Mouse (Mus musculus) retina, postnatal 7 days (tissue): ENCODE measurements around the gene Dnah12.
"Not testable (repeated sequence)": the region's sequence is repeated elsewhere in the genome, so short reads cannot be mapped to it uniquely, and the experiment has no call there.

Source experiments
- DNase-seq: peaks from one replicate; pipeline ENCODE4 v3.0.0-alpha.2; 2012; ENCODE audit warnings: low read depth, low spot score

The Dnah12 gene

DNA sequence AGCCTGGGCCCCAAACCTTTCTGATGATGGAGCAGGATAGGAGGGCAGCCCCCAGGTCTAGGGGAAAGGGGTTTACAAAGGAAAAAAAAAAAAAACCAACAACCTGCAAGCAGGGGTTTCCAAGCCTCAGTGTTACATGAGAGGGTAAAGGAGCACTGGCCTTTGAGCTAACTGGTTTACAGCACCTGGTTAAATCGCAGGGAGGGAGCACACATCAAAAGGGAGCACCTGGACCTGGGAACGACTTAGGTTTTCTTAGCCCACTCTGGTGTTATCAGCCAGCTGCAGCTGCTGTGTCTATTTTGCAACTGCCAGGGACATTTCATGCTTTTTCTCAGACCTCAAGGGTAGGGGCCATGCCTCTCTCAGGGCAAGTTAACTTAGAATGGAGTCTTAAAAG lies 26.6 kb downstream of the Dnah12 start:
- DNase-seq: not testable (repeated sequence)

DNA sequence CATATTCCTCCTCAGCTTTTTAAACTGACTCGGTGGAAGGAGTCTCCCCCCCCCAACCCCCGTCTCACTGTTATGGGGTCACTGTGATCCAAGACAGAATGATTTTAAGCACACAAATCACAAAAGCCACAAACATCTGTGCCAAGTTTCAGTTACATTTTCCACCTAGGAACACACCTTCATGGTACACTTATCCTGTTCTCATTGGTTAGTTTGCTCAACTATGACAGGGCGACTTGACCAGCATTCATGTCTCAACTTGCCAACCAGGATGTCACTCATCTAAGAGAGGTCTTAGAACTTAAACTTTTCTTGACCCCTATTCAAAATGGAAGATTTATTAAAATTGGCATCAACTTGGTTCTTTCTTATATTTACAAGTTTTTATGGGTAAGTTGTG lies 31.8 kb downstream of the Dnah12 start:
- DNase-seq: no peak

DNA sequence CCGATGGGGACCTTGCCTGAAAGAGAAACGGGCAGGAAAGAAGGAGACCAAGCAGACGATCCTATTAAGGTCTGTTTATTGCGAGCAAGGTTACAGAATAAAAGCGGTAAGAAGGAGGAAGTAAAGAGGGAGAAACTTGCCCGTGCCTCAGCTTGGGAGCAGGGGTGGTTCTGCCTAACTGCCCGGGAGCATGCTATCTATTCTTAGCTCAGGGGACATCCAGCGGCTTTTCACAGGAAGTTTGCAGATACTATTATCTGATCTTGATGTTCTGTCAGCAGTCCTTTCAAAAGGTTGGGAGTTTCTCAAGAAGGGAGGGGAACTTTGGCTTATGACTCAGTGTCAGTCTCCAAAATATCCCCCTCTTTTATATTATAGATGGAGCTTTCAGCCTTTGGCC lies 65.5 kb downstream of the Dnah12 start:
- no peak for DNase-seq

DNA sequence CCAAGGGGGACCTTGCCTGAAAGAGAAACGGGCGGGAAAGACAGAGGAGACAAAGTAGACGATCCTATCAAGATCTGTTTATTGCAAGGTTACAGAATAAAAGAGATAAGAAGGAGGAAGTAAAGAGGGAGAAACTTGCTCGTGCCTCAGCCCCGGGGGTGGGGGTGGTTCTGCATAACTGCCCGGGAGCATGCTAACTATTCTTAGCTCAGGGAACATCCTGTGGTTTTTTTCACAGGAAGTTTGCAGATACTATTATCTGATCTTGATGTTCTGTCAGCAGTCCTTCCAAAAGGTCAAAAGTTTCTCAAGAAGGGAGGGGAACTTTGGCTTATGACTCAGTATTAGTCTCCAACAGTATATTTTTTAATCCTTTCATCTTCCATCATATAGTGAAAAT lies 71.8 kb downstream of the Dnah12 start:
- DNase-seq: no peak

DNA sequence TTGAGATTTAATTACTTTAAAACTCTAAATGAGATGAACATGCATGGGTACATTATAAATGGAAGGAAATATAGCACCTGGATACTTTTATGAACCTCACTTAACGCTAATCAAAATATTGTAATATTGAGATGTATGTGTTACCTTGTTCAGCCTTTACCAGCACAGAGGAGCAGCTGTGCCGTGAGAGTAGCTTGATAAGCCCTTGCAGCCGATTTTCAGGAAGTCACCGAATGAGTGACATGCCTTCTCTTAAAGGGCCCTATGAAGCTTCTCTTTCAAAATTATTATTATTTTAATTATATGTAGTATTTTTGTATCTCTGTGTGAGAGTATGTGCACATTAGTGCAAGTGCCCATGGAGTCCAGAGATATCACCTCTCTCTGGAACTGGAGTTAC lies 75.1 kb downstream of the Dnah12 start:
- no peak for DNase-seq

DNA sequence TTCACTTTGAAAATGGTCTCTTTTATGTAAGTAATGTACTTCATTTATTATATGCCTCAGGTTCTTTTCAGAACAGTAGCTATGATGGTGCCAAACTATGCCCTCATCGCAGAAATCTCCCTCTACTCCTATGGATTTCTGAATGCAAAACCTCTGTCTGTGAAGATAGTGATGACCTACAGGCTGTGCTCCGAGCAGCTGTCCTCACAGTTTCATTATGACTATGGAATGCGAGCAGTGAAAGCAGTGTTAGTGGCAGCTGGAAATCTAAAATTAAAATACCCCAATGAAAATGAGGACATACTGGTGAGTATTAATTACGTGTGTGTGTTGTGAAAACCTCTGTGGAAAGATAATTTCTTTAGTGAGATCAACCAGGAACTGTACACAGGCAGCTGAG lies 80.5 kb downstream of the Dnah12 start:
- no peak for DNase-seq

DNA sequence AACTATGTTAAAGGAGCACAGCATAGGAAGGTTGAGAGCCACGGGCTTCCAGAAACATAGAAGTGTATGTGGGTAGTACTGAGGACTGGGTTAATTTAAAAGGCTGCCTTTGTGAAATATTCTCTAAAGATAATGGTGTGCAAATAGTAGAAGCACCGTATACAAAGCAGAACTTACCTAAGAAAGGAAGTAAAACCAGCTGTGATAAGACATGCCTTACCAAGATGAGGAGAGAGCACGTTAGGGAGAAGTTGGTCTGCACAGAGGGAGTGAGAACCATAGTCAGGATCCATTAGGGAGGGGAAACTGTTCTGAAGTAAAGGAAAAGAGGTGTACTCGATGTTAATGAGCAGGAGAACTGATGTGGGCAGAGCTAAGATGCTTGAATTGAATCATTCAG lies 90.7 kb downstream of the Dnah12 start:
- no peak for DNase-seq

DNA sequence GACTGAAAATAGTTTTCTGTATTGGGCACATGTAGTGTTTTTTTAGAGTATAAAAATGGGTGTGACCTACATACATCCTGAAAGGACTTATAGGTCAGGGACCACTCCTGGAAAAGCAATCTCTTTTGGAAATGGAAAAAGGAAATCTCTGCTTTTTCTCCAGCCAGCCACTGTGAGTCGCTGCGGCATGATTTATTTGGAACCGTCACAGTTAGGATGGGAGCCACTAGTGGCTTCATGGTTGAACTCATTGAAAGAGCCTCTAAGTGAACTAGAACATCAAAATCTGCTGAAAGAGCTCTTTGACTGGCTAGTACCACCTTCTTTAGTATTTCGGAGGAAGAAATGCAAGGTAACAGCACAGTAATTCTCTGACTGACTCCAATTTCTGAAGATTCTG lies 92.6 kb downstream of the Dnah12 start:
- DNase-seq: no peak

DNA sequence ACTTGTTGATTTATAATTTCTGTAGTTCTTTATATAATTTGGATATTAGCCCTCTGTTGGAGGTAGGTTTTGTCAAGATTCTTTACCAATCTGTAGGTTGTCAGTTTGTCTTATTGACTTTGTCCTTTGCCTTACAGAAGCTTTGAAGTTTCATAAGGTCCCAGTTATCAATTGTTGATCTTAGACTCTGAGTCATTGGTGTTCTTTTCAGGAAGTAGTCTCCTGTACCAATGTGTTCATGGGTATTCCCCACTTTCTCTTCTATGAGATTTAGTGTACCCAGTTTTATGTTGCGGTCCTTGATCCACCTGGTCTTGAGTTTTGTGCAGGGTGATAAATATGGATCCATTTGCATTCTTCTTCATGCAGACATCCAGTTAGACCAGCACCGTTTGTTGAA lies 101.4 kb downstream of the Dnah12 start:
- DNase-seq: no peak

DNA sequence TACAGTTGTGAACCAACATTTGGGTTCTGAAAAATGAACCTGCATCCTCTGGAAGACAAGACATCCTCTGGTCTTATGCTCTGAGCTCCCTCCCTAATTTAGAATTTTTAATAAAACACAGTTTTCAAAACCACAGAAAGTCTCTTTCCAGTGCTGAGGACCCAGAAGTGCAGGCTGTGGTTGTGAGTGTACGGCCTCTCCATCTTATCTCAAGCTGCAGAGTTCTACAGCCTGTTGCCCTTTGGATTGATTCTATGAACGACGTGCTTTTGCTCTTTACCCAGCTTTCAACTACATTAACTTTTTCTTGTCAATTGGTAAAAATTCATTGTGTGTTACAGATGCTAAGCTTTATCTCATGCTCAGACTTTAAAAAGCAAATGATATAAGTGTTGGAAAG lies 105.3 kb downstream of the Dnah12 start:
- no peak for DNase-seq

DNA sequence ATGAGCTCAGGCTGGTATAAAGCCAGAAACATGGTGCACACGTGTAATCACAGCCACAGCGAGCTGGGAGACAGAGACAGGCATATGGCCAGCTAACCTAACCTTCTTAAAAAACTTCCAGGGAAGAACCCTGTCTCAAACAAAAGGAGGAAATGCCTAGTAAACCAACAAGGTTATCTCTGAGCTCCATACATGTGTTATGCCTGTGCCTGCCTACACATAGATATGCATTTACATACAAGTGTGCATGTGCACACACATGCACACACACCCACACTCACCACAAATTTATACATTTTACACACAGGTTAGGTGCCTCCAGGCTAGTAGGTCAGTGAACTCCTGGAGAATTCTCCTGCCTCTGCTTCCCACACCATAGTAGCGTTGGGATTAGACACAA lies 106.2 kb downstream of the Dnah12 start:
- no peak for DNase-seq

DNA sequence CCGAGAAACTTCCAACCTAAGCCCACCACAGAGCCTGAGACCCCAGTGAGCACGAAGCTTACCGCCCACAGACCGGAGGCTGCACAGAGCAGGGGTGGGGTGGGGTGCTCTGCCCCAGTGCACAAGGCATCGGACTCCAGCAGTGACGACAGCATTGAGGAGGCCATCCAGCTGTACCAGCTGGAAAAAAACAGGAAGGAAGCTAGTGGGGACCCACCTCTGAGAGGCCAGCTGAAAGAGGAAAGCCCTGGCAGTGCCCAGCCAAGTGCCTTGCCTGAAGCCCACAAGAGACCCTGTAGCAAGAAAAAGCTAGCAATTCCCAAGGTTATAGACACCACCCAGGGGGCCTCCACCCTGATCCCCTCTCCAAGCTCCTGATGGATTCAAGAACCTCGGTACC lies 112.4 kb downstream of the Dnah12 start:
- no peak for DNase-seq

DNA sequence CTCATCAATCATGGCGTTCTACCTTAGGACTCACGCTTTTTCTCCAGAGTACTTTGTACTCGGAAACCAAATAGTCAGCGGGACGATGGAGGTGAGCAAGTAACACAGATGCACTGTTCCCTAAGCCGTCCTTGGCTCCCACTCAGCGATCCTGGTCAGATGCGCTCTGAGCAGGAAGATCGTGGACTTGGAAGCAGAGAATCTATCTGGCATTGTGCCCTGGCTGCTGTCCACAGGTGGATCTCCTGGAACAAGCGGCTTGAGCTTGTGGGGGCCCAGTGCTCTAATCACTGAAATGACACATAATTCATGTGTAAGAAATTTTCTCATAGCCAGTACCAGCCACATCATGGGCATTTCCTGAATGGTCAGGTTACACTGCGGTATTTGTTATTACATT lies 119.7 kb downstream of the Dnah12 start:
- no peak for DNase-seq

DNA sequence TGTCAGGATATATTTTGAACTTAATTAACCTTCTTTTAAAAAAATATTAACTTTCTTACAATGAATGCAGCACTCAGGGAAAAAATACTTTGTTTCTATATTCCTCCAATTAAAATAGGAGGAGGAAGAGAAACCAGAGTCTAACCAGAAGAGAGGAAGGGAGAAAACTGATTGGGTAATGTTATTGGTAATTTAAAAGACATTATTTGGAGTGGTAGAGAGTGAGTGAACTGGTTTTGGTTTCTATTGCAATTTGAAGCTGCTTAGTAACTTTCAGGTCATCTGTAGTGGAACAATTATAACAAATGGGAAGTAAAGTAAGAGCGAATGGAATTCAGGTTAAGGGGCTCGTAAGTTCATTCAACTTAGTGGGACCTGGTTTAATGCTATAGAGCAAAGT lies 120.8 kb downstream of the Dnah12 start:
- no peak for DNase-seq

DNA sequence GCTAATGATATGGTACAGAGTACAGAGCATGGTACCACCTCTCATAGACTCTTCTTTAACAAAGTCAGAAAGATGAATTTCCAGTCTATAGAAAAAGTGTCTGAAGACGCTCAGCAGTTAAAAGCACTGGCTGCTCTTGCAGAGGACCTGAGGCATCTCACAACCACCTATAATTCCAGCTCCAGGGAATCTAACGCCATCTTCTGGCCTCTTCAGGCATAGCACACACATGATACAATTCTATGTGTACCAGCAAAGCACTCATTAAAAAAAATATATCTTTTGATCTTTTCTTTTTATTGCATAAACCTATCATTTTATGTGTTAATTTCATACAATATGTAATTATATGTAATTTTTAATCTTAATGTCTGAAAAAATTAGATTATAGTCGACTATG lies 121.8 kb downstream of the Dnah12 start:
- no peak for DNase-seq

DNA sequence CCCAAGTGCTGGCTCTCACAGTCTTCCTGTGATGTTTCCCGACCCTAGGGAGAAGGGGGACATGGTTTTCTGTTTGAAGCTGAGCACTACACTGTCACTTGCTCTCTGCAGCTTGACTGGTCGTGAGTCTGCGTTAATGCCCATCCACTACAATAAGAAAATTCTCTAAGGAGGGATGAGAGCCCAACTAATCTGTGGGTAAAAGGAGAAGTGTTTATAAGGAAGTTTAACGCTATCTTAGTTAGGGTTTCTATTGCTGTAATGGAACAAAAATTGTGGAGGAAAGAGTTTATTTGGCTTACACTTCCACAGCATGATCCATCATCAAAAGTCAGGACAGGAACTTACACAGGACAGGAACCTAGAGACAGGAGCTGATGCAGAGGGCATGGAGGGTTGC lies 123.7 kb downstream of the Dnah12 start:
- no peak for DNase-seq

DNA sequence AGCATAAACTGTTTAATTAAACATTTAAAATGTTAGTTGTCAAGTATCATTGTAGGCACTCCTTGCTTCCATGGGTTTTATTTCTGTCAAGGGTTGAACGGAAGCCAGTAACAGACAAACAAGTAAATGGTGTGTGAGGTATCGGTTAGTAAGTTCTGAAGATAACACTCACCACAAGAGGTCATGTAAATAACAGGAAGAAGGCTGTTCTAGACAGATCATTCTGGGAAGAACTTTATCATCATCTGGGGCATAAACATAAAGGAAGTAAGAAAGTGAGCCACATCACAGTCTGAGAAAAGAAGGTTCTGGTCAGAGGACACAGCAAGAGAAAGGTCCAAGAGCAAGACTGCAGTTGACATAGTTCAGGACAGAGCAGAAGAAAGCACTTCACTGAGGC lies 132.9 kb downstream of the Dnah12 start:
- DNase-seq: no peak

DNA sequence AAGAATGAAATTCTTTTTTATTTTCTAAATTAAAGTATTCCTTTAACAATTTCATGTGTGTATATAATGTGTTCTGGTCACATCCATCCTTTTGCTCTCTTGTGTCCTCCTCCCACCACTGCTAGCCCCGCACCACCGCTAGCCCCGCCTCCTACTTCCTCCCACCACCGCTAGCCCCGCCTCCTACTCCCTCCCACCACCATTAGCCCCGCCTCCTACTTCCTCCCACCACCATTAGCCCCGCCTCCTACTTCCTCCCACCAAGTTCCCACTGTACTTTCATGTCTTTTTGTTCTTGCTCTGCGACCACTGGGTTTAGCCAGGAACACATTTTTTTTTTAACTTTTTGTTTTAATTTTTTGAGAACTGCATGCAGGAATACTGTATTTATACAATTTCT lies 160.0 kb downstream of the Dnah12 start:
- no peak for DNase-seq

DNA sequence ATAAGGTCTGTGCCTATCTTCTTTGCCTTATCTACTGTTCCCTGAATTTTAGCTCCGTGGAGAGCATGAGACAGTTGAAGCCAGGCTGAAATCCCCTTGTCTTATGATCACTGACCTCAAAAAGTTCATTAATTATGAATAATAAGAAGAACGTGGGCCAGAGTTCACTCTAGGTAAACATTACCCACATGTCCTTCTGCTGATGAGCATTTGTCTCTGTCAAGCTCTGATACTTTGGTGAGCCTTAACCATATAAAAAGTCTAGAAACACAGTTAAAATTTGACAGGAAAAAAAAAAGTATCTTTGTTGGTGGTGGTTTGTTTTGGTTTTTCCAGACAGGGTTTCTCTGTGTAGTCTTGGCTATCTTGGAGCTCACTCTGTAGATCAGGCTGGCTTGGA lies 161.0 kb downstream of the Dnah12 start:
- DNase-seq: no peak

DNA sequence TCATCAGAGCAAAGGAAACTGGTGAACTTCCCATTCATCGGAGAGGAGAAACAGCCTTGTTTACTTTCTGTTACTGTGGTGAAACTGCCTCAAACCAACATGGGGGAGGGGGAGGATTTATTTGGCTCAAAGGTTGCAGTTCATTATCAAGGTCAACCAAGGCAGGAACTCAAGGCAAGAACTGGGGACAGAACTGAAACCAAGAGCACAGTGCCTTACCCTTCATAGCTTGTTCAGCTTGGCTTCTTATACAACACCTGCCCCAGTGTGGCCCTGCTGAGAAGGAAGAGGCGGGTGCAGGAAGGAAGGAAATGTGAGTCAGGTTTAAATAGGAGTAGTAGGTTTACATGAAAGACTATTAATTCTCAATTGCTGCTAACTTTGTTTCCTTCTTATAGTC lies 165.3 kb downstream of the Dnah12 start:
- no peak for DNase-seq

DNA sequence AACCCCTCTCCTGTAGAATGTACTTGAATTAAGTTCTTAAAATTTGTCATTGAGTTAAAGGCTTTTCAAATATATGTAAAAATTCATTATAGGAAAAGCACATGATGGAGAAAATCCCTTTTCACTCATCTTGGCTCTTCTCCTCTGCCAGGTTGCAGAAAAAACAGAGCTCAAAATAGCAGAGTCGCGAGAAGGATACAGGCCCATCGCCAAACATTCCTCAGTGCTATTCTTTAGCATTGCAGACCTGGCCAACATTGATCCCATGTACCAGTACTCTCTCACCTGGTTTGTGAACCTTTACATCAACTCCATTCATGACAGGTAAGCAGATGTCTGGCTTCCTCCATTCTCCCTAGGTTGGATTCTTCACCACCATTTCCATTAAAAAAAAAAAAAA lies 165.9 kb downstream of the Dnah12 start:
- no peak for DNase-seq

DNA sequence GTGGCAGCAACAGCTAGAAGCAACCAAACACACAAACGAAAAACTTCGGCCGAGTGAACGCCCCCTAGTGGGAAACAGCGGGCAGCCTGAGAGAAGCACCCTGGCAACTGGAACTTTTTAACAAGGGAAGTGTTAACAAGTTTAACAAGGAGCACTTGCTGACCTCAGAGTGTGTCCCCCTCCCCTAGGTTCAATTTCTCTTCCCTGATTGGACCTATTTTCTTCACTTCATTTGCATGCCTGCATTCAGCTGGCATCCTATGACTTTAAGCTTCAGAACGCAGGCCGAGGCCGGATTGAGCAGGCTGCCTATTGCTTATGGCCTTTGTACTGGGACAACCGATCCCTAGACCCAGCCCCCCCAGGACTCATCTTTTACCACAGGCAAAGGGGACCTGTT lies 174.3 kb downstream of the Dnah12 start:
- no peak for DNase-seq

DNA sequence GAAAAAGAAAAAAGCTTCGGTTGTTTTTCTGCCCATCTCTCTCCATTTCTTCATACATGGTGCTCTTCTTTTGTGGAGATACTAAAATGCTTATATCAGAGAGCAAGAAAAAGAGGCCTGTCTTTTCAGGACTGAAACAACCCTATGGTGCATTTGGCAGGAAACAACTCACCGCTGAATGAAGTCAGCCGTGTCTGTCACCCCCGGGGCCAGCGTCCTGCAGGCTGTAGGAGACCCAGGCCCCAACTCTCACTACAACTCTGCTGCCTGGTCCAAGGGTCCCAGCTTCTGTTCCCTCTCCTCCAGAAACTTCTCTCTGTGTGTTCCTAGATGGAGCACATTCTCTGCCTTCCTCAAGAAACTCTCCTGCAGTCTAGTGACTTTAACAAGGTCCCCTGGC lies 175.2 kb downstream of the Dnah12 start:
- DNase-seq: no peak

DNA sequence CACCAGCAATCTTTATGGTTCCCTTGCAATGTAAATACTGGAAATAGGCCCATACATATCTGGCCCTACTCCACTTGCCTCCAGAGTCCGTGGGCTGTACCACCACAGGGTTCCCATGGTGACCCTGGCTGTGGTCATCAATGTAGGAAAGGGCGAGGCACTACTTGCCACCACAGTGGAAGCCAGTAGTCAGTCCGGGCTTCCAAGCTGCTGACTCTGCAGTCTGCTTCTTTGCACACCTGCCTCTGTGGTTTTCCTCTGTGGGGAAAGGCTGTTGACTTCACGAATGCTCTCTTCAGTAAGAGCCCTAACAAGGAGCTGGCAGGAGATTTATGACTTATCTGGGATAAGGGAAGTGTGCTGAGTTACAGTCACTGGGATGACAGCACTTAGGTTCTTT lies 185.7 kb downstream of the Dnah12 start:
- DNase-seq: no peak

DNA sequence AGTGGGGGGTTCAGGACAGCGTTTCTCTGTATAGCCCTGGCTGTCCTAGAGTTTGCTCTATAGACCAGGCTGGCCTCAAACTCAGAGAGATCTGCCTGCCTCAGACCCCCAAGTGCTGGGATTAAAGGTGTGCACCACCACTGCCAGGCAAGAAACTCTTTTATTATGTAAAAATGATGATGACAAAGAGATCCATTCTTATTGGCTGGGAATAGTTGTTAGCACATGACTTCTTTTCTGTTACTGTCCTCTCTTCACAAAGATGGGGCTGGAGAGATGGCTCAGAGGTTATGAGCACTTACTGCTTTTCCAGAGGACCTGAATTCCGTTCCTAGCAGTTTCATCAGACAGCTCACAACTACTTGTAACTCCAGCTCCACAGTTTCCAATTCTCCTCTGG lies 186.9 kb downstream of the Dnah12 start:
- DNase-seq: no peak
